In the genomic region with DNA sequence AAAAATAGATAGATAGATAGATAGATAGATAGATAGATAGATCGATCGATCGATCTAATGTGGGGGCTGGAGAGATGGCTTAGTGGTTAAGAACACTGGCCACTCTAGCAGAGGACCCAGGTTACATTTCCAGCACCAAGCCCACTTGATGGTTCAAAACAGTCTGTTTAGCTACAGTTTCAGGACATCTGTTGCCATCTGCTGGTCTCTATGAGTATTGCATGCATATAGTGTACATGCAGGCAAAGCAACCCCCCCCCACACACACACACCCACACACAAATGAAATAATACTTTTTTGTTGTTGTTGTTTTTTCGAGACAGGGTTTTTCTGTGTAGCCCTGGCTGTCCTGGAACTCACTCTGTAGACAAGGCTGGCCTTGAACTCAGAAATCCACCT, we compare ENCODE assay signal across 9 mouse cellular contexts.
A peak's percentile ranks its signal among the peaks of the same experiment; 100 is the strongest.
DNase-seq lines count a peak whose midpoint lies in the region; ATAC-seq and TF ChIP-seq lines count a peak whose summit lies in the region.
"Had no signal": no experiment of that assay in that cellular context is flagged by ENCODE, and none has a peak within 500 bp of the region (broad histone marks: within the 10 kb centered on the region; RNA-seq: fewer than 3 reads in every experiment).

No protein-coding gene starts in this region.

- H3K4me3 ChIP-seq in forebrain, postnatal 0 days (ENCODE audit: low read depth, low read length): no peak overlapping the region
- no peak overlapping the region for H3K4me3 ChIP-seq in forebrain, embryonic 16.5 days (replicated peaks; ENCODE audit: low read length)
- H3K4me3 ChIP-seq in midbrain, postnatal 0 days (ENCODE audit: low read depth, low read length): no peak overlapping the region
- H3K4me3 ChIP-seq in midbrain, embryonic 15.5 days: no peak overlapping the region
- H3K4me3 ChIP-seq: lung, embryonic 15.5 days had no signal

- H3K27me3 ChIP-seq in forebrain, postnatal 0 days (ENCODE audit: insufficient read depth, low read length): no peaks in the 10 kb centered on the region
- no peaks in the 10 kb centered on the region for H3K27me3 ChIP-seq in forebrain, embryonic 16.5 days (replicated peaks; ENCODE audit: control insufficient read depth, insufficient read depth, low read length)
- H3K27me3 ChIP-seq in midbrain, postnatal 0 days (ENCODE audit: insufficient read depth, low read length): no peaks in the 10 kb centered on the region
- no peaks in the 10 kb centered on the region for H3K27me3 ChIP-seq in midbrain, embryonic 15.5 days (replicated peaks)
- H3K27me3 ChIP-seq: lung, embryonic 15.5 days had no signal

- no peak overlapping the region for H3K9ac ChIP-seq in forebrain, postnatal 0 days
- no peak overlapping the region for H3K9ac ChIP-seq in forebrain, embryonic 16.5 days (replicated peaks; ENCODE audit: low read depth, low read length)
- no peak overlapping the region for H3K9ac ChIP-seq in midbrain, postnatal 0 days (replicated peaks; ENCODE audit: low read length, poor library complexity, severe bottlenecking)
- no peak overlapping the region for H3K9ac ChIP-seq in midbrain, embryonic 15.5 days
- H3K9ac ChIP-seq: lung, embryonic 15.5 days had no signal

- no peaks in the 10 kb centered on the region for H3K9me3 ChIP-seq in forebrain, postnatal 0 days (ENCODE audit: low read length)
- no peaks in the 10 kb centered on the region for H3K9me3 ChIP-seq in forebrain, embryonic 16.5 days (ENCODE audit: control insufficient read depth, low read length)
- no peaks in the 10 kb centered on the region for H3K9me3 ChIP-seq in midbrain, postnatal 0 days (ENCODE audit: low read length)
- no peaks in the 10 kb centered on the region for H3K9me3 ChIP-seq in midbrain, embryonic 15.5 days
- H3K9me3 ChIP-seq: lung, embryonic 15.5 days had no signal

- TF ChIP-seq CTCF in forebrain, postnatal 0 days (IDR thresholded peaks at IDR 0.05; ENCODE audit: low read depth): peak; percentile 53
- peak; percentile 55 for TF ChIP-seq CTCF in midbrain, postnatal 0 days (IDR thresholded peaks at IDR 0.05)

- no peaks in the 10 kb centered on the region for H3K4me1 ChIP-seq in forebrain, postnatal 0 days (ENCODE audit: insufficient read depth)
- H3K4me1 ChIP-seq in forebrain, embryonic 16.5 days (replicated peaks; ENCODE audit: control insufficient read depth, insufficient read depth, low read length): no peaks in the 10 kb centered on the region
- no peaks in the 10 kb centered on the region for H3K4me1 ChIP-seq in midbrain, postnatal 0 days (ENCODE audit: insufficient read depth, low read length)
- no peaks in the 10 kb centered on the region for H3K4me1 ChIP-seq in midbrain, embryonic 15.5 days
- H3K4me1 ChIP-seq: lung, embryonic 15.5 days had no signal

- no peak overlapping the region for H3K4me2 ChIP-seq in forebrain, postnatal 0 days (ENCODE audit: low read depth)
- H3K4me2 ChIP-seq in forebrain, embryonic 16.5 days (ENCODE audit: low read length): no peak overlapping the region
- H3K4me2 ChIP-seq in midbrain, postnatal 0 days (ENCODE audit: low read depth, low read length, poor library complexity, severe bottlenecking): no peak overlapping the region
- H3K4me2 ChIP-seq in midbrain, embryonic 15.5 days: no peak overlapping the region
- H3K4me2 ChIP-seq: lung, embryonic 15.5 days had no signal

- peak; percentile 10 for DNase-seq in forebrain, postnatal 0 days
- DNase-seq in midbrain, postnatal 0 days (ENCODE audit: low spot score): peak; percentile 31
- DNase-seq in forelimb bud, embryonic 11.5 days (ENCODE audit: low read depth, low spot score): peak; percentile 25
- DNase-seq in thymus, postnatal 10 days (ENCODE audit: low spot score in 2 of 2): peak; percentile 18 to 30
- DNase-seq in layer of hippocampus, adult 9-10 months (ENCODE audit: low spot score): no peak
- DNase-seq in layer of hippocampus, postnatal 25 days (ENCODE audit: extremely low spot score in 1 of 2, low spot score in 1 of 2): no peak

- 83% methylated on average over 4 of the region's 4 CpGs for WGBS in forebrain, postnatal 0 days
- 79% methylated on average over 4 of the region's 4 CpGs for WGBS in forebrain, embryonic 16.5 days
- 81% methylated on average over 4 of the region's 4 CpGs for WGBS in midbrain, postnatal 0 days
- 74% methylated on average over 4 of the region's 4 CpGs for WGBS in midbrain, embryonic 15.5 days

- no peak for ATAC-seq in forebrain, postnatal 0 days
- no peak for ATAC-seq in forebrain, embryonic 16.5 days
- ATAC-seq in midbrain, postnatal 0 days (ENCODE audit: low FRiP score): no peak
- no peak for ATAC-seq in midbrain, embryonic 15.5 days (replicated peaks)

- H3K36me3 ChIP-seq in forebrain, postnatal 0 days (ENCODE audit: insufficient read depth): no peaks in the 10 kb centered on the region
- no peaks in the 10 kb centered on the region for H3K36me3 ChIP-seq in forebrain, embryonic 16.5 days (ENCODE audit: control insufficient read depth, insufficient read depth)
- no peaks in the 10 kb centered on the region for H3K36me3 ChIP-seq in midbrain, postnatal 0 days (ENCODE audit: insufficient read depth, low read length)
- no peaks in the 10 kb centered on the region for H3K36me3 ChIP-seq in midbrain, embryonic 15.5 days (replicated peaks)
- H3K36me3 ChIP-seq: lung, embryonic 15.5 days had no signal

- no peak overlapping the region for H3K27ac ChIP-seq in forebrain, postnatal 0 days (ENCODE audit: low read depth, low read length)
- H3K27ac ChIP-seq in forebrain, embryonic 16.5 days (ENCODE audit: low read length): no peak overlapping the region
- H3K27ac ChIP-seq in midbrain, postnatal 0 days (ENCODE audit: low read depth, low read length): no peak overlapping the region
- H3K27ac ChIP-seq in midbrain, embryonic 15.5 days: no peak overlapping the region
- H3K27ac ChIP-seq: lung, embryonic 15.5 days had no signal

Comparison
In these comparisons a context has a peak if more than half of its experiments do, and no peak if none do; other contexts are left out.
1. DNase-seq: peak in forebrain, postnatal 0 days (single experiment), midbrain, postnatal 0 days (single experiment), forelimb bud, embryonic 11.5 days (single experiment) and thymus, postnatal 10 days (2 of 2); none in layer of hippocampus, adult 9-10 months (single experiment) and layer of hippocampus, postnatal 25 days (0 of 2).